Mouse (Mus musculus) liver, embryonic 11.5 days (tissue): ENCODE data around the gene Dnajc4. TPM values are rescaled to one million over a fixed set of nuclear protein-coding genes. Genes with fewer than 3 reads are reported as not detected.
A peak's percentile ranks its signal among the peaks of the same experiment; 100 is the strongest.

Experiments used
- ATAC-seq: fragments of 200-750 bp; cut with Nextera tagmentation; replicated peaks from 2 replicates; pipeline ENCODE4 v1.8.0; 2017; ENCODE audit warnings: moderate number of reproducible peaks, mild to moderate bottlenecking, moderate TSS enrichment, moderate library complexity; ENCODE audit not compliant: low FRiP score
- DNase-seq: peaks from one replicate; pipeline ENCODE4 v3.0.0-alpha.2; 2017; ENCODE audit warnings: low spot score
- H3K27ac ChIP-seq: fragments of 300-500 bp; sonication (generic); 2 replicates; pipeline ENCODE4 v1.5.1; 2014; ENCODE audit warnings: mild to moderate bottlenecking, low read depth, low read length, control low read depth
- H3K27me3 ChIP-seq: fragments of 300-500 bp; sonication (generic); replicated peaks from 2 replicates; pipeline ENCODE4 v1.6.1; 2014; ENCODE audit warnings: low read length, mixed read lengths; ENCODE audit not compliant: control insufficient read depth, insufficient read depth
- H3K36me3 ChIP-seq: fragments of 300-500 bp; sonication (generic); 2 replicates; pipeline ENCODE4 v1.6.1; 2014; ENCODE audit warnings: mild to moderate bottlenecking, low read length, moderate library complexity, mixed read lengths; ENCODE audit not compliant: control insufficient read depth, insufficient read depth
- H3K4me1 ChIP-seq: fragments of 300-500 bp; sonication (generic); replicated peaks from 2 replicates; pipeline ENCODE4 v1.6.1; 2014; ENCODE audit warnings: low read length, mixed read lengths; ENCODE audit not compliant: control insufficient read depth, insufficient read depth
- H3K4me2 ChIP-seq: fragments of 300-500 bp; sonication (generic); 2 replicates; pipeline ENCODE4 v1.6.1; 2014; ENCODE audit warnings: mild to moderate bottlenecking, control low read depth, moderate library complexity
- H3K4me3 ChIP-seq: fragments of 300-500 bp; sonication (generic); 2 replicates; pipeline ENCODE4 v1.5.1; 2014; ENCODE audit warnings: low read depth, low read length, control low read depth
- H3K9ac ChIP-seq: fragments of 300-500 bp; sonication (generic); 2 replicates; pipeline ENCODE4 v1.6.1; 2014; ENCODE audit warnings: low read depth, low read length, control low read depth
- H3K9me3 ChIP-seq: fragments of 300-500 bp; sonication (generic); 2 replicates; pipeline ENCODE4 v1.6.1; 2016; ENCODE audit warnings: low read length, inconsistent platforms, mixed read lengths; ENCODE audit not compliant: control insufficient read depth
- WGBS: fragments of 180-500 bp; shearing (Covaris S2); extraction: QIAGEN DNeasy Blood & Tissue Kit; methylation state at CpG from one replicate; pipeline ENCODE4 v1.1.7; 2014; 5-methylcytosine and 5-hydroxymethylcytosine counted together
- polyA plus RNA-seq: library from polyadenylated mRNA; unstranded; fragments of >200 nt; fragmentation: Nextera tagmentation; extraction: Ambion mirVana; gene quantifications from 2 replicates; pipeline ENCODE4 v1.2.1, GENCODE M21; 2014

The Dnajc4 gene
- polyA plus RNA-seq, 1 experiment from 2014 or later, result 14.7 TPM

DNA sequence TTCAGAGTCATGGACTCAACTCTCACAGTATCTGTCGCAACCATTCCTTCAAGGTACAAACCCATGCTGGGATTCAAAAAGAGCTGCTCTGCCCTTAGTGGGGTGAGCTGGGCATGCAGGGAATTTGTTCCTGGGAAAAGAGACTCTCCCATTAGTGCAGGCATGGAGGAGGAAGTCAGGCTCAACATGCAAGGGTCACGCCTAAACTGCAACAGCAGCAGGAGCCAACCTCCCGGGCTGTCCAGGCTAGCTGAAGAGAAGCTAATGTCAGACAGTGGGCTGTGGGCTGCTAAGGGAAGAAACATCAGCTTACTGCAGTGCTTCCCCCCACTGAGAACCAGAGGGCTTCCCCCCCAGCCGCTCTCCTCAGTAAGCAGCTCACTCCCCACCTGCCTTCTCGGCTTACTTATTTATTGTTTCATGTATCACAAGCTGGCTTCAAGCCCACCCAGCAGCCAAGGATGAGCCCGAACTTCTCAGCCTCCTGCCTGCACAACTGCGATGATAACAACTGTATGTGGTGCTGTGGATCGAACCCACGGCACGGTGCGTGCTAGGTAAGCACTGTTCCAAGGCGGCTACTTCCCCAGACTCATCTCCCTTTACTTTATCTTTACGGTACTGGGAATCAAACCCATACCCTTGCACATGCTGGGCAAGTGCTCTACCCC is 20.0 kb downstream of the Dnajc4 start:
- Histone ChIP-seq H3K9ac (no peak overlapping the region), H3K27me3 (no peaks in the 10 kb centered on the region), H3K4me1 (peaks cover 58% of the 10 kb centered on the region), H3K36me3 (peaks cover 6% of the 10 kb centered on the region), H3K4me2 (no peak overlapping the region), H3K4me3 (no peak overlapping the region), H3K9me3 (no peaks in the 10 kb centered on the region), H3K27ac (no peak overlapping the region)
- ATAC-seq, result no peak
- DNase-seq, result no peak
- 82% methylated on average over 13 of the region's 13 CpGs for WGBS

GRCm38 (mm10) chr19:6971644-6972043 is 20.7 kb downstream of the Dnajc4 start:
- ATAC-seq (no peak), DNase-seq (no peak)
- H3K4me1 ChIP-seq, result peaks cover 53% of the 10 kb centered on the region
- no peak overlapping the region for H3K4me3 ChIP-seq
- 0 out of 2 replicates have a peak overlapping the region, but pooled peaks have one; percentile 17 for H3K4me2 ChIP-seq
- no peaks in the 10 kb centered on the region for H3K27me3 ChIP-seq
- 0 out of 2 replicates have a peak overlapping the region, but pooled peaks have one; percentile 14 for H3K9ac ChIP-seq
- peak overlapping the region; percentile 45; the same call in 1 of the 2 replicates for H3K27ac ChIP-seq
- H3K36me3 ChIP-seq, result peaks cover 1% of the 10 kb centered on the region; the same call in 1 of the 2 replicates
- H3K9me3 ChIP-seq, result no peaks in the 10 kb centered on the region
- 47% methylated on average over 6 of the region's 6 CpGs for WGBS

DNA sequence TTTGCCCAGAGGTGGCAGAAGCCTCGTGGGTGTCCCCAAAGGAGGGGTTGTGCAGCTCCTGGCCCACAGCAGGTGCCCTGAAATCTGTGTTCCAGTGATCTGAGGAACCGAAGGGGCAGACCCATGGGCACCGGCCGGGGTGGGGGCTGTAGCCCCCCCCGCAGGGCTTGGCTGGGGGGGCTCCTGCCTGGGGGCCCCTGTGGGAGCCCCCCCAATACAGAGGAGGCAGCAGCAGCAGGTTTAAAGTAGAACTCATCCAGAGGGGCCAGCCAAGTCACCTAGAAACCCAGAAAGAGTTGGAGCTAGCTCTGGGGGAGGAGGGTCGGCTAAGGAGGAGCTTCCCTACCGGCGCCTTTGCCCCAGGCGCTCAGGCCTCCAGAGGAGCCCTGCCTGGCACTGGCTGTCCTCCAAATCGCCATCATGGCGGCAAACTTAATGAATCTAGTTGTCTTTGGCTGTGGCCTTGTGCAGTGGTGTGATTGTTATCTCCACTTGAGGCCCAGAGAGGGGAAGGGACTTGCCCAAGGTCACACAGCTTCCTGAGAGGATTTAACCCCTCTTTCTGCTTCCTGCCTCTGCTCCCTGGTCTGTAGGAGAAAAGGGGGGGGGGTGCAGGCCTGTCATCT is 21.8 kb downstream of the Dnajc4 start:
- peak overlapping the region; percentile 92 for H3K4me2 ChIP-seq
- H3K9ac ChIP-seq, result peak overlapping the region; percentile 76; the same call in 1 of the 2 replicates
- H3K27ac ChIP-seq, result peak overlapping the region; percentile 45
- no peak for DNase-seq
- peaks cover 49% of the 10 kb centered on the region for H3K4me1 ChIP-seq
- no peaks in the 10 kb centered on the region for H3K9me3 ChIP-seq
- peaks cover 3% of the 10 kb centered on the region; the same call in 1 of the 2 replicates for H3K36me3 ChIP-seq
- no peaks in the 10 kb centered on the region for H3K27me3 ChIP-seq
- peak overlapping the region; percentile 75 for H3K4me3 ChIP-seq
- ATAC-seq, result no peak
- WGBS, result 17% methylated on average over 11 of the region's 11 CpGs

GRCm38 (mm10) chr19:6969665-6970381 is 22.5 kb downstream of the Dnajc4 start:
- peak overlapping the region; percentile 45 for H3K27ac ChIP-seq
- no peaks in the 10 kb centered on the region for H3K9me3 ChIP-seq
- peaks cover 7% of the 10 kb centered on the region; the same call in 1 of the 2 replicates for H3K36me3 ChIP-seq
- no peaks in the 10 kb centered on the region for H3K27me3 ChIP-seq
- DNase-seq (peak; percentile 84), ATAC-seq (peak; percentile 75)
- peaks cover 49% of the 10 kb centered on the region for H3K4me1 ChIP-seq
- peak overlapping the region; percentile 76 for H3K9ac ChIP-seq
- H3K4me3 ChIP-seq, result peak overlapping the region; percentile 75
- H3K4me2 ChIP-seq, result peak overlapping the region; percentile 92
- under 1% methylated on average over 53 of the region's 55 CpGs for WGBS

- Histone ChIP-seq H3K9me3 (no peaks in the 10 kb centered on the region), H3K4me2 (peak overlapping the region; percentile 92), H3K4me3 (peak overlapping the region; percentile 75), H3K9ac (peak overlapping the region; percentile 76), H3K36me3 (peaks cover 9% of the 10 kb centered on the region; the same call in 1 of the 2 replicates), H3K27me3 (no peaks in the 10 kb centered on the region), H3K27ac (peak overlapping the region; percentile 32; the same call in 1 of the 2 replicates), H3K4me1 (peaks cover 49% of the 10 kb centered on the region)
- no peak for DNase-seq
- ATAC-seq, result no peak
- under 1% methylated on average over 20 of the region's 20 CpGs for WGBS
Observed at GRCm38 (mm10) chr19:6969291-6969664, 23.1 kb downstream of the Dnajc4 start.

- DNase-seq, result no peak
- no peak overlapping the region for H3K27ac ChIP-seq
- H3K4me1 ChIP-seq, result peaks cover 44% of the 10 kb centered on the region
Observed at GRCm38 (mm10) chr19:6968491-6969271, 23.7 kb downstream of the Dnajc4 start.

GRCm38 (mm10) chr19:6956461-6956860 is 35.9 kb downstream of the Dnajc4 start:
- Histone ChIP-seq H3K9ac (no peak overlapping the region), H3K4me3 (no peak overlapping the region), H3K4me1 (peaks cover 13% of the 10 kb centered on the region), H3K27ac (no peak overlapping the region), H3K36me3 (peaks cover 36% of the 10 kb centered on the region), H3K27me3 (no peaks in the 10 kb centered on the region), H3K4me2 (no peak overlapping the region), H3K9me3 (no peaks in the 10 kb centered on the region)
- 82% methylated on average over 10 of the region's 10 CpGs for WGBS
- DNase-seq, result no peak
- no peak for ATAC-seq

More at GRCm38 (mm10) chr19:6968491-6969271, 23.7 kb downstream of the Dnajc4 start:
- no peak for ATAC-seq
- peak overlapping the region; percentile 76 for H3K9ac ChIP-seq
- H3K4me2 ChIP-seq, result peak overlapping the region; percentile 92
- WGBS, result 9% methylated on average over 15 of the region's 15 CpGs
- H3K36me3 ChIP-seq, result peaks cover 12% of the 10 kb centered on the region; the same call in 1 of the 2 replicates
- H3K4me3 ChIP-seq, result peak overlapping the region; percentile 75
- no peaks in the 10 kb centered on the region for H3K27me3 ChIP-seq
- H3K9me3 ChIP-seq, result no peaks in the 10 kb centered on the region

DNA sequence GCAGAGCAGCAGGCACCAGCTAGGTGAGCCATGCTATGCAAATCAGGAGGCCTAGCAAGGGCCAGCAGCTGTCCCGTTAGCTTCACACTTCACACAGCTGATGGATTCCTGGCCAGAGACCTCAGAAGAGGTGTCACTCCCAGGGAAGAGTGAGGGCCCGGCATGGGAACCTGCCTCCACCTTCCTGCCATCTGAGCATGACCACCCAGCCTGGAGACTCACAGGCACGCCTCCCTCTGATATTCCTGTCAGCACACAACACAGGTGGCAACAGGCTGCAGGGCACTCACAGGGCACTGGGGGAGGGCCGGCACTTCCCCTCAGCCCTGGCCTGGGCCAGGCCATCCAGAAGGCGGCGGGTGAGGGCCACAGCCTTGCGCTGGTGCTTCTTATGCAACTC is 36.9 kb downstream of the Dnajc4 start:
- Histone ChIP-seq H3K9me3 (no peaks in the 10 kb centered on the region), H3K4me3 (no peak overlapping the region), H3K4me1 (peaks cover 14% of the 10 kb centered on the region), H3K36me3 (peaks cover 32% of the 10 kb centered on the region), H3K4me2 (no peak overlapping the region), H3K27ac (no peak overlapping the region), H3K9ac (no peak overlapping the region), H3K27me3 (no peaks in the 10 kb centered on the region)
- 85% methylated on average over 7 of the region's 7 CpGs for WGBS
- ATAC-seq (no peak), DNase-seq (no peak)
